Mouse (Mus musculus): ENCODE data around the gene Rrnad1.
A peak's percentile ranks its signal among the peaks of the same experiment; 100 is the strongest.

The Rrnad1 gene

DNA sequence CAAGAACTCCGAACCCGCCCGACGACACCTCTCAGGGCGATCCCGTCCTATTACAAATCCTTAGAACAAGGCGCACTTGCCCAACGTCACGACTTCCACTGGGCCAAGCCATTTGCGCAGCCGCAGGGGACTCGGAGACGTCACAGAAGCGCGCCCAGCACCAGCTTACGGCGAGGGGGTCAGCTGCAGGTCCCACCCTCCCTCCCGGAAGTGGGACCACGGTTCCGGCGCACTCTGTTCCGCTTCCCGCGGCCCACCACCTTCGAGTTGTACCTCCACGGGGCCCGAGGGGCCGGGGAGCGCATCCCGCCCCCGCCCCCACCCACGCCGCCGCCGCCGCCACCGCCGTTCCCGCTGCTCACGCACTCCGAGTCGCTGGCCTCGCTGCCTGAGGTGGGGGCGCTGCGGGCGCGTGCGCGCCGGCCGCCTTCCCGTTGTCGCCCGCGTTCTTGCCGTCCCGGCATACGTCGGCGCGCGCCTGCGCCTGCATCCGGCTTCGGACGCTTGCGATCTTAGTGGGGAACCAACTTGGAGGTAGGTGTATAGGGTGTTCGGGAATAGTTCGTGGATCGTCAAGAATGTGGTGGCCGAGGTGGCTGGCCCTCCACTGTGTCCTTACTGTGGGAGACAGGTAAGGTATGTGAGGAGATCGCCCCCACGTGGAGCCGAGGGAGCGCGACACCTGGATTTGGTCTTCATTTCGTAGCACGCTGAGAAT lies at the start of gene Rrnad1, which contains the start of gene Isg20l2:
Gene Rrnad1 (minus strand): TSS at position 640 of the 718 bp plus-strand sequence.
Gene Isg20l2 (plus strand): TSS at position 237 of the 718 bp plus-strand sequence.
- DNase-seq (ENCODE audit: low spot score) = peak; percentile 97

DNA sequence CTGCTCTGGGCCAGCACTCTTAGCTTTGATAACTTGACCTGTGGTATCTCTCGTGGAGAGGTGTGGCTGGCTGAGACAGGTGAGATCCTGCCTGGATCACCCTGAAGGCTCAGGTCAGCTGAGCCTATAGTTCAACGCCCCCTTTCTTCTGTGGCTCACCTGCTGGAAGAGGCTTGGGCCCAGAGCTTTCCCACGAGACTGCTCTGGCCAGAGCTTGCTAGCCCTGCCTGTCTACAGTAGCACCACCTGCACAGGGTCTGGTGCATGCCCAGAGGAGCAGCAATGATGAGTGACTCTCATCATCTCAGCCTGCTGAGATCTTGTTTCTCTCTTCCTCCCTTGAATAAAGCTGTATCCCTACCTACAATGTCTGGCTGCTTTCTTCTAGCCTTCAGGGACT lies 49.6 kb upstream of the Rrnad1 start:
- DNase-seq (ENCODE audit: low spot score) = no peak

- DNase-seq (ENCODE audit: low spot score) = no peak
These were observed 49.0 kb upstream of the Rrnad1 start for GRCm38 (mm10) chr3:87979493-87979892.

- no peak for DNase-seq (ENCODE audit: low spot score)
These were observed 44.0 kb upstream of the Rrnad1 start for GRCm38 (mm10) chr3:87974381-87974987.

DNA sequence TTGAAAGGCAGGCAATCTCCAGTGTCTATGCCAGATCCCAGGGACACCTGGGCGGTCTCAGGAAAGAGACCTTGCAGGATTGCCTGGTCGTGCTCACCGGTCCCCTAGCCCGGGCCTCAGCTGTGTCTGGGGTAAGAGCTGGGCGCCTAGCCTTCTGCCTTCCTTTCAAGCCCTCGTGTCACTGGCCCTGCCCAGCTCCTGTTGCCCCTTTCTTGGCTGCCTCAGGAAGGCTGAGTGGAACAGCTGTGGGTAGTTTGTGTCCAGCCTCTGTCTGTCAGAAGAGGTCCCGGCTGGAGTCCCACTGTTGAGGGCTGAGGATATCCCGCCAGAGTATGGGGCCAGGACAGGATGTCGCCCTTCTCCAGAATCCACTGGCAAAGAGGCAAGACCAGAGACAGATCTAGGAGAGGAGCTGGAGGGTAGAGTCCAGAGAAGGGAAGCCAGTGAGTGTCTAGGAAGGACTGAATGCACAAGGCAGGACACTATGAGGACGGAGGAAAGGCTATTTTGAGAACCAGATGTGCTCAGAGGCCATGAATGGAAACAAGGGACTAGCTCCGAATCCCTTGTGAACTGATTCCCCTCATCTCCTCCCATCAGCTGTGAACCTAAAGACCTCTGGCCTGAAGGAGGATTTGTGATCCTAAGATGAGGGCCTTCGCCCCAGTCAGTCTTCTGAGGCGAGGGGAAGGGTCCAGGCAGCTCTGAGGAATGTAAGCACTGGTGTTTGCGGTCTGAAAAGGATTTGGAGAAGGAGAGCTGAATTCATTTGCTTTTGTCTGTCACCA lies 43.3 kb upstream of the Rrnad1 start:
- no peak for DNase-seq (ENCODE audit: low spot score)

- DNase-seq (ENCODE audit: low spot score) = no peak
These were observed 42.3 kb upstream of the Rrnad1 start for GRCm38 (mm10) chr3:87972776-87973175.

DNA sequence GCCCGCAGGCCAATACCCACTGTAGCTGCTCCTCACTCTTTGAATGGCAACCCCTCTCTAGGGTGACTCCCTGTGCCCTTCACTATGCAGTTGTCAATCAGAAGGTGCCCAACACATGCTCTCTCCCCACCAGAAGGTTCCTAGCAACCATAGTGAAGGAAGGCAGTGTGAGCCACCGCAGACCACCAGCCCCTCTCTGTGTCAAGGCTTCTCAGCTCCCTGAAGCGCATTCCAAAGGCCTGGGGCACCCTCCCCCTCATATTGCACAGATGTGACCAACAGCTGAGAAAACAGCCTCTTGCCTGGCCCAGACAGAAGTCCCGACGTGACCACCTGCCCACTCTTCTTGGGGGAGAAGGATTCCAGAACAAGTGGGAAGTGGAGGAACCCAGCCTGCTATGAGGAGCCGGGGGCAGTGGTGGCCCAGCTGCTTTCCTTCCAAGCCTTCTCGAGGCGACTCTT lies 41.7 kb upstream of the Rrnad1 start:
- no peak for DNase-seq (ENCODE audit: low spot score)

- DNase-seq (ENCODE audit: low spot score) = no peak
These were observed 41.1 kb upstream of the Rrnad1 start for GRCm38 (mm10) chr3:87971489-87972202.

- DNase-seq (ENCODE audit: low spot score) = no peak
These were observed 40.5 kb upstream of the Rrnad1 start, which contains the start of gene Nes for GRCm38 (mm10) chr3:87970939-87971488. Nes (plus strand) TSS chr3:87971078.

DNA sequence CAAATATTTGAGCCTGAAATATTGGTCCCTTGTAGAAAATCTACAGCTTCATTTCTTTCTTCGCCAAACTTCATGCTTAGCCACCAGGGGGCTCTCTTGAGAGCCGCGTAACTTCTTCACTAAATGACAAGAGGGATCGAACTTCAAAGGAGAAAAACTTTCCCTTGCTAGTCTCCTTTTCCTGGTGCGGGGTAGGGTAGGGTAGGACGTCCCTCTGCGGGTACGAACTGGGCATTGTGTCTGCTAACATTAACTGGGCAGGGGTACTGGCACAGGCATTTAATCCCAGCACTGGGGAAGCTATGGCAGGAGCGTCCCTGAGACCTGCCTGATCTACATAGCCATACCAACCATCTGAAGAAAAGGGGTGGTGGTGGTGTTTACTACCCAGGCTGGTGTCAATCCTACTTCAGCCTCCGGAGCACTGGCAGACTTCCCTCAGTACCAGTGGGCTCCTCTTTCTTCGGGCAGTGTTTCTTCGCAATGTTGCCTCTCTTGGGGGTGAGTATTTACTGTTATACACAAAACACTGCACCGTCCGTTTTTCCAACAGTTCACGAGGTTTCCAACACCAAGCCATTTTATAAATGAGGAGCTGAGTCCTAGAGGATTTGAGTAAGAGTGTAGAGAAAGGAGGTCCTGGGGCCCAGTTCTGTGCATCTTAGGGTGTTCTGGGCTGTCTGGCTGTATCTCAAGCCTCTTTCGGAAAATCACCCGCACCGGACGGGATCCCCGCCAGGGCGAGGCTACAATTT lies 39.8 kb upstream of the Rrnad1 start:
- DNase-seq (ENCODE audit: low spot score) = peak; percentile 76

DNA sequence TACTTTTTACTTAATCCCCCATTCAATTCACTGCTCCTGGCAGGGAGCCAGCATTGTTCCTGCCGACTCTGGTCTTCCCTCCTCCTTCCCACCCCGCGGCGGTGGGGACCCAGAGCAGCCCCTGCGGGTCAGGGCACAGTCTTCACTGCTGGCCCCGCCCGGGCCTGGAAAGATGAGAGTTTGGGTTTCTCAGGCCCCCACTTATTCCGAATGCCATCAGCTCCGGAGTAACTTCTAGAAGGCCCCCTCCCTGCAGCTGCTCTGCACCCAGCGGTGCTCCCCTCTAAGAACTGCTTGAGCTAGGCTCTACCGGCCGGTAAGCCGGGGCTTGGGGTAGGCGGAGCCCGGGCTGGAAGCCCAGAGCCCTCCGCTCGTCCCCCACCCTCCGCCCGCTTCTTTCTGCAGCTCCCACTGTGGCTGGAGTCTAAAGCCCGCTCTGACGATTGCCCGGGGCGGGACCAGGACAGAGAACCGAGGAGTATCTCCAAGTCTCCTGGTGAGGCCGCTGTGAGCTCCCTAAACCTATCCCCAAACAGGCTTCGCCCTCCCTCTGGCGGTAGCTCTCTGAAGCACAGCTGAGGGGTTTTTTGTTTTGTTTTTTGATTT lies 30.2 kb upstream of the Rrnad1 start:
- DNase-seq (ENCODE audit: low spot score) = peak; percentile 91

GRCm38 (mm10) chr3:87960191-87960585 lies 29.7 kb upstream of the Rrnad1 start:
- no peak for DNase-seq (ENCODE audit: low spot score)

- DNase-seq (ENCODE audit: low spot score) = no peak
These were observed 28.9 kb upstream of the Rrnad1 start for GRCm38 (mm10) chr3:87959371-87959770.

DNA sequence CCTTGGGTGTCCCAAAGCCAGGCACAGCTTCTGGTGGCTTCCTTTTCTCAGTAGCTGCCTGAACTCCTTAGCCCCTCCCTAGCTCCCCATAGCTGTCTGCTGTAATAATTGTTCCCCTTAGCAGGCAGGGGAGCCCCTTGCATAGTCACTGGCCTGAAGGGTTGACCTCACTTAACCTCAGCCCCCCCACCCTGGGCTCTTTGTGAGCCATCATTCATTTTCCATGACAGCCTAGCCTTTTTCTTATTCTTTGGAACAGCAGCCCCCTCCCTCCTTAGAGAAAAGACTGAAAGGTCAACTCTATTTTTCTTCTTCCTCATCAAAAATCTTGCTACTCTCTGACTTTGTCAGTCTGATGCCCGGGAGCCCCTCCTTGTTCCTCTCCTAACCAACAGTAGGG lies 28.4 kb upstream of the Rrnad1 start:
- no peak for DNase-seq (ENCODE audit: low spot score)

DNA sequence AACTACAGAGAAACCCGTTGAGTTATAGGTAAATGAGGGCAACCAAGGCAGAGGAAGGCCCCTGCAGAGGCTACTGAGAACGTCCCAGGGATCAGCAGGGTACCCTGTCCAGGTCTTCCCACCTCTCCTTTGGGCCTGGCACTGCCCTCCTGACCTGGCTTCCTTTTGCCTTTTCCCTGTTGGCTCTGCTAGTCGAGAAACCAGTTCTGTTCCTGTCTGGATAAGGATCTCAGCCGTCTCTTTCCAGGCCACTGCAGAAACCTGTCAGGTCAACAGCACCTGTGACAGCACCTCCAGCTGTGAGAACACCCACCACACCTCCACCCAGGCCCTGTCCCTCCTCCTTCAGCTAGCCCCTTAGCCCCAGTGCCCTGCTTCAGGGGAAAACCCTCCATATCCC lies 28.0 kb upstream of the Rrnad1 start:
- DNase-seq (ENCODE audit: low spot score) = no peak

DNA sequence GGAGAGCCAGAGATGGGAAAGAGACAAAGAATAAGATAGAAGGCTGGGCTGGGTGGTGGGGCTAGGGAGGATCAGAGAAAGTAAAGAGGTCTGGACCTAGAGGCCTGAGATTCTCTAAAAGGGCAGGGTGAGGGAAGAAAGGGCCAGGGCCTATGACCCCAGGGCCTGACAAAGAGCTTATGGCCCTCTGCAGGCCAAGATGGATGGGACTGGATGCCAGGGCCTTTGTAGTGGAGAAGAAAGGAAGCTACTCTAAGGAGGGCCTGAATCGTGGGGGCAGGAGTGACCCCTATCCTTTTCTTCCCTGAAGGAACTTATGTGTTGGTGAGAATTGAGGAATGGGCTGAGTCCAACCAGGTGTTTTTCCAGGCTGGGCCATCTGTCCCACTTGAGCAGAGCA lies 27.5 kb upstream of the Rrnad1 start:
- DNase-seq (ENCODE audit: low spot score) = no peak

GRCm38 (mm10) chr3:87952440-87952839 lies 21.9 kb upstream of the Rrnad1 start:
- DNase-seq (ENCODE audit: low spot score) = no peak

GRCm38 (mm10) chr3:87951946-87952345 lies 21.4 kb upstream of the Rrnad1 start:
- DNase-seq (ENCODE audit: low spot score) = no peak

- DNase-seq (ENCODE audit: low spot score) = no peak
These were observed 19.5 kb upstream of the Rrnad1 start for GRCm38 (mm10) chr3:87949955-87950515.

DNA sequence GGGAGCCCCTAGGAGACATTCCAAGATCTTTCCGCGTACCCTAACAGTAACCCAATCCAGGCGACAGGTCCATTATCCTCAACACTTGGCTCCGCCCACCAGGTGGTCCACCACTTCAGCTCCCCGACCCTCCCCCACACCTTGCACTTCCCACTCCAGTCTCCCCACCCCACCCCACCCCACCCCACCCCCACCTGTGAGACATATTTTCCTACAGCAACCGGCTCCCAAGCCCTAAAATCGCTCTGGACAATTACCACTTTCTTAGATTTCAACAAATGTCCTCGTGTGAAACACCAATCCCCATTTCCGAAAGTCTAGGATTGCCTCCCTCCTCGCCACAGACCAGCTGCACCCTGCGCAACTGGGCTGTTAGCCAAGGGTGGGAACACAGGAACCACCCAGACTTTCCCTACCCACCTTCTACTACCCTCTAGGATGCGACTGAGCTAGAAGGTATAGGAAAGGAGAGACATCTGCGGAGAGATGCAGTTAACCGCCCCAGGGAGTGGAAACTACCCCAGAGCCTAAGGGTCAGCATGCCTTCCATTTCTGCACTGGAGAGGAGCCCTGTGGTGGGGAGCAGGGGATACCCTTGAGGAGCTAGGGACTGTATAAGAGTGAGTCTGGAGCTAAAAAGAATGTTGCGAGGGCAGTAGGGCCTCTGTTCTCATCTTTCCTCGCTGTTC lies 18.9 kb upstream of the Rrnad1 start:
- no peak for DNase-seq (ENCODE audit: low spot score)
